Mouse (Mus musculus): ENCODE measurements around the gene Atp6v0e2.

DNA sequence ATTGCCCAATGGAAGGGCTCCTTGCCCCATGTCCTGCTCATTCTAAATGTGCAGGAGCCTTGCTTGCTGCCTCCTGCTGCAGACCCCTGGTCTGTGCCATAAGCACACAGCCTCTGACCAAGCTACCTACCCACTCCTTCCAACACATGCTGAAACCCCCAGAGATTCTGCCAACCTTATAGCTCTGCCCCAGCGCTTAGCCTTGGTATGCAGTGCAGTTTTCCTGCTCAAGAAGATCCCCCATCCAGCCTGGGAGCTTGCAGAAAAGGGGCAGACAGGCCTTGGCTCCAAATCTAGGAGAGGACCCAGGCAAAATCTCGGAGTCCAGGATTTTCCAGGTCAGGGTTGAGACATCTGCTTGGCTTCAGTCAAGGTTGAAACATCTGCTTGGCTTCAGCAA is 3.9 kb upstream of the Atp6v0e2 start:
- TF ChIP-seq CTCF (IDR thresholded peaks at IDR 0.05; ENCODE audit: low read depth, low read length) (no peak), GATA1 (IDR thresholded peaks at IDR 0.05; ENCODE audit: borderline replicate concordance, low read length) (no peak), TAL1 (conservative IDR thresholded peaks at IDR 0.05; ENCODE audit: low read depth, low read length) (no peak)
